Mouse (Mus musculus) right cerebral cortex, adult 18-20 months (tissue): Measurements from ENCODE around the gene Dock10.

ENCODE experiments used
- DNase-seq: peaks from one replicate; pipeline ENCODE4 v3.0.0; 2022; ENCODE audit warnings: mixed read lengths

The Dock10 gene

DNA sequence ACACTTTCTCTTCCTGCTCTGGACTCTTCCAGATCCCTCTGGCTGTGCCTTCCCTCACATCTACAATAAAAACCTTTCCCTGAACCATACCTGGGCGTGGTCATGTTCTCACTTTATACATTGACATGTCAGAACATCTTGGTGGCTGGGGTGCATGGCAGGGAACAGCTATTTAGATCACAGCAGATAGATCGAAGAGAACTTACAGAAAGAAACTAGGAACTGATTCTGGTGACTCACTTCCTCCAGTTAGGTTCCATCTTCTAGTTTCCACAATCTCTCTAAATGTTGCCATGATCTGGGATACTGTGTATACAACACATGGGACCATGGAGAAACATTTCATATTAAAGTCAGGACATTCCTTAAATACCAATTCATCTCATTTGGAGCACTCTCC is 304.4 kb downstream of the Dock10 start:
- DNase-seq, result no peak

DNA sequence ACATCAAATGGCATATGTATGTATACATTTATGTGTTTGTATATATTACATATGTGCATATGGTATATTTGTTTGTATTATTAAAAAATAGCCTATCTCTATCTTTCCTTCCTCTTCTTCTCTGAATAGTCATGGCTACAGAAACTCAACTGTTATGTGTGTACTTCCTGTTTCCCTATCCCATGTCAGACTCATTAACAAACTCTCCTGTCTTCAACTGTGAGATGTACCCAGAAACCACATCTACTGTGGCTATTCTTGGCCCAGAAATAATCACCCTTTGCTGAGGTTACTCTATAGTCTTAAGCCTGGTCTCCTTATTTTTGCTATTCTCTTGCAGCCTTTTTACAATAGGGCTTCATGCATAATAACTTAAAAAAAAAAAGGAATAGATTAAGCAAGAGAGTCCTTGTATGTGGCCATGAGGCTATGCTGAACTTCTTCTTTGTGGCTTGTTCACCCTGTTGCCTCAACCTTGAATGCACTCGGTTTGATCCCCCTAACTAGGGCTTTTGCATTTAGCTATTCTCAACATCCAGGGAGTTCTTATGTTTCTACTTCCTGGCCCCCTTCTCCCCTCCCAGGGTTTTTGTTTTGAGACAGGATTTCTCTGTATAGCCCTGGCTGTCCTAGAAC is 306.3 kb downstream of the Dock10 start:
- DNase-seq, result no peak
